Mouse (Mus musculus) stomach, postnatal 0 days (tissue): ENCODE results near the gene Nudt17. TPM values are rescaled to one million over a fixed set of nuclear protein-coding genes. Genes with fewer than 3 reads are reported as not detected.
A peak's percentile ranks its signal among the peaks of the same experiment; 100 is the strongest.

Source experiments
- ATAC-seq: fragments of 200-750 bp; cut with Nextera tagmentation; 2 replicates; pipeline ENCODE4 v1.8.0; 2017; ENCODE audit not compliant: low FRiP score, low TSS enrichment
- DNase-seq: peaks from one replicate; pipeline ENCODE4 v3.0.0-alpha.2; 2016; ENCODE audit warnings: low spot score
- H3K27ac ChIP-seq: fragments of 300-500 bp; sonication (generic); replicated peaks from 2 replicates; pipeline ENCODE4 v1.5.1; 2014; ENCODE audit warnings: mild to moderate bottlenecking, control low read depth
- H3K27me3 ChIP-seq: fragments of 300-500 bp; sonication (generic); 2 replicates; pipeline ENCODE4 v1.6.1; 2014; ENCODE audit warnings: low read length; ENCODE audit not compliant: control insufficient read depth, insufficient read depth
- H3K36me3 ChIP-seq: fragments of 300-500 bp; sonication (generic); 2 replicates; pipeline ENCODE4 v1.6.1; 2014; ENCODE audit warnings: low read length, mixed read lengths; ENCODE audit not compliant: control insufficient read depth, insufficient read depth
- H3K4me1 ChIP-seq: fragments of 300-500 bp; sonication (generic); replicated peaks from 2 replicates; pipeline ENCODE4 v1.6.1; 2014; ENCODE audit warnings: antibody characterized with exemption; ENCODE audit not compliant: control insufficient read depth, insufficient read depth
- H3K4me2 ChIP-seq: fragments of 300-500 bp; sonication (generic); replicated peaks from 2 replicates; pipeline ENCODE4 v1.6.1; 2014; ENCODE audit warnings: low read depth, mild to moderate bottlenecking, control low read depth, moderate library complexity
- H3K4me3 ChIP-seq: fragments of 300-500 bp; sonication (generic); 2 replicates; pipeline ENCODE4 v1.5.1; 2014; ENCODE audit warnings: low read depth, low read length, control low read depth
- H3K9ac ChIP-seq: fragments of 300-500 bp; sonication (generic); 2 replicates; pipeline ENCODE4 v1.6.1; 2014; ENCODE audit warnings: mild to moderate bottlenecking, low read length, control low read depth, mixed read lengths
- H3K9me3 ChIP-seq: fragments of 300-500 bp; sonication (generic); 2 replicates; pipeline ENCODE4 v1.6.1; 2016; ENCODE audit warnings: low read length; ENCODE audit not compliant: control insufficient read depth
- CTCF ChIP-seq: IDR thresholded peaks from 2 replicates; pipeline ENCODE4 v1.5.1; 2016; ENCODE audit warnings: antibody characterized with exemption, low read depth, mild to moderate bottlenecking, moderate library complexity
- EP300 ChIP-seq: optimal IDR thresholded peaks from 2 replicates; pipeline ENCODE3; 2016; ENCODE audit warnings: antibody characterized with exemption
- WGBS: fragments of 180-500 bp; shearing (Covaris S2); extraction: QIAGEN DNeasy Blood & Tissue Kit; methylation state at CpG from one replicate; pipeline ENCODE4 v1.1.7; 2014; 5-methylcytosine and 5-hydroxymethylcytosine counted together
- polyA plus RNA-seq: library from polyadenylated mRNA; unstranded; fragments of >200 nt; fragmentation: Nextera tagmentation; extraction: Ambion mirVana; gene quantifications from 2 replicates; pipeline ENCODE4 v1.2.1, GENCODE M21; 2015

The Nudt17 gene
- polyA plus RNA-seq, 1 experiment from 2014 or later, result 8.2 TPM

GRCm38 (mm10) chr3:96714286-96714685 lies 5.9 kb upstream of the Nudt17 start:
- Histone ChIP-seq H3K4me2 (no peak overlapping the region), H3K27ac (no peak overlapping the region), H3K4me3 (no peak overlapping the region), H3K36me3 (peaks cover 19% of the 10 kb centered on the region), H3K4me1 (no peaks in the 10 kb centered on the region), H3K9ac (no peak overlapping the region), H3K9me3 (no peaks in the 10 kb centered on the region), H3K27me3 (no peaks in the 10 kb centered on the region)
- ATAC-seq (0 out of 2 replicates have a peak, but pooled peaks have one; percentile 13), DNase-seq (no peak)
- TF ChIP-seq EP300 (no peak), CTCF (no peak)
- 75% methylated on average over 5 of the region's 5 CpGs for WGBS

- TF ChIP-seq EP300 (no peak), CTCF (no peak)
- ATAC-seq (no peak; the same call in 1 of the 2 replicates), DNase-seq (no peak)
- no peaks in the 10 kb centered on the region for H3K4me1 ChIP-seq
- WGBS, result 51% methylated on average over 2 of the region's 2 CpGs
- H3K4me2 ChIP-seq, result no peak overlapping the region; the same call in 1 of the 2 replicates
- no peak overlapping the region for H3K9ac ChIP-seq
- no peak overlapping the region for H3K27ac ChIP-seq
- no peaks in the 10 kb centered on the region for H3K9me3 ChIP-seq
- peaks cover 25% of the 10 kb centered on the region for H3K36me3 ChIP-seq
- H3K4me3 ChIP-seq, result no peak overlapping the region
- no peaks in the 10 kb centered on the region for H3K27me3 ChIP-seq
These were observed 312 bp upstream of the Nudt17 start for GRCm38 (mm10) chr3:96708684-96709064.

GRCm38 (mm10) chr3:96706984-96707383 lies 1.4 kb downstream of the Nudt17 start:
- TF ChIP-seq CTCF, result no peak
- no peak for TF ChIP-seq EP300
- no peak for DNase-seq
- peak; percentile 30; the same call in 1 of the 2 replicates for ATAC-seq
- H3K4me1 ChIP-seq, result no peaks in the 10 kb centered on the region
- no peak overlapping the region for H3K4me3 ChIP-seq
- H3K9ac ChIP-seq, result no peak overlapping the region
- H3K4me2 ChIP-seq, result no peak overlapping the region
- peaks cover 24% of the 10 kb centered on the region for H3K36me3 ChIP-seq
- no peaks in the 10 kb centered on the region for H3K9me3 ChIP-seq
- no peak overlapping the region for H3K27ac ChIP-seq
- 51% methylated on average over 7 of the region's 7 CpGs for WGBS
- H3K27me3 ChIP-seq, result no peaks in the 10 kb centered on the region

- no peak for ATAC-seq
- H3K4me2 ChIP-seq, result no peak overlapping the region
- no peaks in the 10 kb centered on the region for H3K9me3 ChIP-seq
- H3K27ac ChIP-seq, result no peak overlapping the region
- DNase-seq, result no peak
- H3K4me3 ChIP-seq, result no peak overlapping the region
- no peaks in the 10 kb centered on the region for H3K27me3 ChIP-seq
- H3K4me1 ChIP-seq, result no peaks in the 10 kb centered on the region
- WGBS, result 82% methylated on average over 11 of the region's 11 CpGs
- TF ChIP-seq EP300 (no peak), CTCF (no peak)
- no peak overlapping the region for H3K9ac ChIP-seq
- peaks cover 28% of the 10 kb centered on the region for H3K36me3 ChIP-seq
These were observed 2.1 kb downstream of the Nudt17 start for GRCm38 (mm10) chr3:96706217-96706616.

- no peak overlapping the region for H3K27ac ChIP-seq
- no peaks in the 10 kb centered on the region for H3K27me3 ChIP-seq
- H3K9ac ChIP-seq, result no peak overlapping the region
- H3K36me3 ChIP-seq, result peaks cover 28% of the 10 kb centered on the region
- H3K4me3 ChIP-seq, result no peak overlapping the region
- ATAC-seq, result no peak
- H3K9me3 ChIP-seq, result no peaks in the 10 kb centered on the region
- peak; percentile 39 for DNase-seq
- 69% methylated on average over 11 of the region's 11 CpGs for WGBS
- H3K4me2 ChIP-seq, result no peak overlapping the region
- TF ChIP-seq EP300 (no peak), CTCF (peak; percentile 68)
- H3K4me1 ChIP-seq, result no peaks in the 10 kb centered on the region
These were observed 3.6 kb downstream of the Nudt17 start for GRCm38 (mm10) chr3:96704778-96705177.

- Histone ChIP-seq H3K9ac (no peak overlapping the region), H3K27me3 (no peaks in the 10 kb centered on the region), H3K36me3 (peaks cover 28% of the 10 kb centered on the region), H3K9me3 (no peaks in the 10 kb centered on the region), H3K4me2 (no peak overlapping the region), H3K4me1 (no peaks in the 10 kb centered on the region; the same call in 1 of the 2 replicates), H3K27ac (no peak overlapping the region), H3K4me3 (no peak overlapping the region)
- WGBS, result 90% methylated on average over 4 of the region's 4 CpGs
- no peak for DNase-seq
- no peak for TF ChIP-seq CTCF
- TF ChIP-seq EP300, result no peak
- ATAC-seq, result no peak
These were observed 7.4 kb downstream of the Nudt17 start for GRCm38 (mm10) chr3:96701003-96701402.
